Mouse (Mus musculus) forebrain, embryonic 15.5 days (tissue): Measurements from ENCODE around the gene Sh3d21. TPM values are rescaled to one million over a fixed set of nuclear protein-coding genes. Genes with fewer than 3 reads are reported as not detected.

Source experiments
- ATAC-seq: fragments of 200-750 bp; cut with Nextera tagmentation; replicated peaks from 2 replicates; pipeline ENCODE4 v1.8.0; 2017; ENCODE audit warnings: mild to moderate bottlenecking, moderate TSS enrichment, moderate library complexity
- H3K27ac ChIP-seq: fragments of 300-500 bp; sonication (generic); replicated peaks from 2 replicates; pipeline ENCODE4 v1.5.1; 2015; ENCODE audit warnings: mild to moderate bottlenecking, inconsistent platforms
- H3K27me3 ChIP-seq: fragments of 300-500 bp; sonication (generic); 2 replicates; pipeline ENCODE4 v1.6.1; 2015; ENCODE audit warnings: inconsistent platforms
- H3K36me3 ChIP-seq: fragments of 300-500 bp; sonication (generic); 2 replicates; pipeline ENCODE4 v1.6.1; 2015; ENCODE audit warnings: mild to moderate bottlenecking, inconsistent platforms
- H3K4me1 ChIP-seq: fragments of 300-500 bp; sonication (generic); 2 replicates; pipeline ENCODE4 v1.6.1; 2015; ENCODE audit warnings: inconsistent platforms
- H3K4me2 ChIP-seq: fragments of 300-500 bp; sonication (generic); replicated peaks from 2 replicates; pipeline ENCODE4 v1.6.1; 2015; ENCODE audit warnings: mild to moderate bottlenecking, inconsistent platforms
- H3K4me3 ChIP-seq: fragments of 300-500 bp; sonication (generic); 2 replicates; pipeline ENCODE4 v1.5.1; 2015; ENCODE audit warnings: mild to moderate bottlenecking, inconsistent platforms
- H3K9ac ChIP-seq: fragments of 300-500 bp; sonication (generic); replicated peaks from 2 replicates; pipeline ENCODE4 v1.6.1; 2015; ENCODE audit warnings: mild to moderate bottlenecking, inconsistent platforms
- H3K9me3 ChIP-seq: fragments of 300-500 bp; sonication (generic); 2 replicates; pipeline ENCODE4 v1.6.1; 2016; ENCODE audit warnings: inconsistent platforms
- WGBS: fragments of 180-500 bp; shearing (Covaris S2); methylation state at CpG from one replicate; pipeline ENCODE4 v1.1.7; 2015; ENCODE audit warnings: mixed read lengths; 5-methylcytosine and 5-hydroxymethylcytosine counted together
- polyA plus RNA-seq: library from polyadenylated mRNA; unstranded; fragments of >200 nt; fragmentation: Nextera tagmentation; extraction: Ambion mirVana; gene quantifications from 2 replicates; pipeline ENCODE4 v1.2.1, GENCODE M21; 2015

Sh3d21 gene
- 0.86 and 0.88 TPM in 2 replicates for polyA plus RNA-seq

DNA sequence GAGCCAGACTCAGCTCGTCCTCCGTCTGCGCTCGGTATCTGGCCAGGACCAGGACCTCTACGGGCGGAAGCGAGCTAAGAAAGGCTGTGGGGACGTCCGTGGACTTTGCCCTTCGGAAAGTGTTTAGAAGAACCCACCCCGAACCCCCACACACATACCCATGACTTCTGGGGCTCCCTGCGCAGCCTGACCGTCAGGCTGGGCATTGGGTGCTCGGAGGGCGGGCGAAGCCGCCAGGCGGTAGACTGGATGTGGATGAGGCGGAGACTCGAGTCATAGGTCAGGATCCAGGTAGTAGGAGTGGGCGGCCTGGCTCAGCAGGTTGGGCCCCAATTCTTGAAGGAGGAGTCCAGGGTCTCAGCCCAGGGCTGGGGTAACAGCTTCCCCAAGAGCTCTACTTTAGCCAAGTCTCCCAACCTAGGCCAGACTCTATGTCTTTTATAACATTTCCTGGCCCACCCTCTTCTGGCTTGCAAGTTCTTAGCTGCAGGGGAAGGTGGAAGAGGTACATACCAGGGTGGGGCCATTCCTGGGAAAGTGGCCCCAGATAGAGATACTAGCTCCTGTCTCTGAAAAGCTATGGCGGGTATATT, at the start of gene Sh3d21:
Gene Sh3d21, minus strand, starts transcription at position 425 of the 593 bp plus-strand sequence.
- peaks cover 16% of the 10 kb centered on the region for H3K36me3 ChIP-seq
- peak within 1 kb of the TSS; percentile 68 for H3K9ac ChIP-seq
- peak within 1 kb of the TSS; percentile 55 for H3K4me3 ChIP-seq
- H3K9me3 ChIP-seq, result no peaks in the 10 kb centered on the region
- H3K27me3 ChIP-seq, result no peaks in the 10 kb centered on the region
- 9% methylated on average over 22 of the region's 22 CpGs for WGBS
- 0 out of 2 replicates have a peak within 1 kb of the TSS, but pooled peaks have one; percentile 9 for H3K27ac ChIP-seq
- peak; percentile 56 for ATAC-seq
- peak within 1 kb of the TSS; percentile 95 for H3K4me2 ChIP-seq
- H3K4me1 ChIP-seq, result peaks cover 13% of the 10 kb centered on the region

DNA sequence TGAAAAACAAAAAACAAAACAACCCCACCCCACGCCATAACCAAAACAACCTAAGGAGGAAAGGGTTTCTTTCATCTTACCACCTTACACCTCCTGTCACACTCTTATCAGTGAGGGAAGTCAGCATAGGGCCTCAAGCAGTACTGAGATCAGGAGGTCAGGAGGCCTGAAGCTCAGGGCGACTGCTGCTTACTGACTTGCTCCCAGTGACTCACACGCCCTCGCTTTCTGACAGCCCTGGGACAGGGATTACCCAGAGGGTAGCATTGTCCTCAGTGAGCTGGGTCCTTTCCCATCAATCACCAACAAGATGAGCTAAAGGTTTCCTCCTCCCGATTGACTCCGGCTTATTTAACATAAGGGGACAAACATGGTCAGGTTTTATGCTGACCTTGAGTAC, 43.8 kb upstream of the Sh3d21 start:
- H3K4me3 ChIP-seq, result no peak overlapping the region
- no peak for ATAC-seq
- no peak overlapping the region for H3K4me2 ChIP-seq
- H3K27ac ChIP-seq, result no peak overlapping the region
- peaks cover 8% of the 10 kb centered on the region for H3K4me1 ChIP-seq
- no peaks in the 10 kb centered on the region for H3K36me3 ChIP-seq
- no peaks in the 10 kb centered on the region for H3K27me3 ChIP-seq
- no peak overlapping the region for H3K9ac ChIP-seq
- H3K9me3 ChIP-seq, result no peaks in the 10 kb centered on the region
- whole genome bisulfite sequencing, result 65% methylated on average over 6 of the region's 6 CpGs

DNA sequence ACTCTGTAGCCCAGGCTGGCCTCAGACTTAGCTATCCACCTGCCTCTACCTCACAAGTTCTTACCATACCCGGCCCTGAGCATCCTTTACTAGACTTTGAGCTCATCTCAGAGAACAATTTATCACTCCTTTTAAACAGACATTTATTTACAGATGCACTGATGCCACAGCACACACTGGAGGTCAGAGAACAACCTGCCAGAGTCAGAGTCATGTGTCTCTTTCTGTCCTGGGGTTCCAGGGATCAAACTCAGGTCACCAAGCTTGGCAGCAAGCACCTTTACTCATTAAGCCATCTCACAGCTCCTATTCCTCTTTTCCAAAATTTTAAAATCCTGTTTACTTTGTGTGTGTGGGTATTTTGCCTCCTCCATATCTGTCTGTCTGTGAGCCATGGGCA, 42.1 kb upstream of the Sh3d21 start:
- Histone ChIP-seq H3K4me1 (peaks cover 18% of the 10 kb centered on the region), H3K4me3 (no peak overlapping the region), H3K9me3 (no peaks in the 10 kb centered on the region), H3K27ac (no peak overlapping the region), H3K4me2 (no peak overlapping the region), H3K27me3 (no peaks in the 10 kb centered on the region), H3K9ac (no peak overlapping the region), H3K36me3 (no peaks in the 10 kb centered on the region)
- no peak for ATAC-seq
- 63% methylated on average over 1 of the region's 1 CpGs for WGBS

DNA sequence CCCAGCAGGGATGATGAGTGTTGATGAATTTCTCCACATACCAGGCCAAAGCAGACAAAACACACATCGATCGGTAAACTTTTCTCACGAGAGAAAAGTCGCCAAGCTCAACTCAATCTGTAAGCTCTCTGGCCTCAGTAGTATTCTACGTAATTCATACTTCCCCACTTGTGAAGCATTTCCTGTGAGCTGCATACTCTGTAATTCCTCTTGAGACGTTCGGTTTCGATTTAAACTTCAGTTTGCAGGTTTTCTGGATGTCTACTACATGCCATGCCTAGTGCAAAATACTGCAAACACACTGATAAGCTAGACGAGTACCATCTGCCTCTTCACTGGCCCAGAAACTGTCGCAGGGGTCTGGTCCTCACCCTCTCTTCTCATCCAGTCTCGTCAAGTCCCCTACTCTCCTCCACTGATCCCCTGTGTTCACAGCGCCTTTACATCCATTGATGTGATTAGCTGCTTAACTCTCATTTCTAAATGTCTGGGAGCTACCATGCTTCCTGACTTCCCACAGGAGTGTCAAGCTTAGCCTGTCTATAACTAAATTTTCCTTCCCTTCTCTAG, 41.5 kb upstream of the Sh3d21 start:
- H3K9ac ChIP-seq, result no peak overlapping the region
- no peak overlapping the region for H3K27ac ChIP-seq
- no peak overlapping the region for H3K4me2 ChIP-seq
- H3K27me3 ChIP-seq, result no peaks in the 10 kb centered on the region
- ATAC-seq, result no peak
- 88% methylated on average over 12 of the region's 12 CpGs for WGBS
- H3K36me3 ChIP-seq, result no peaks in the 10 kb centered on the region
- no peak overlapping the region for H3K4me3 ChIP-seq
- H3K4me1 ChIP-seq, result peaks cover 24% of the 10 kb centered on the region
- H3K9me3 ChIP-seq, result no peaks in the 10 kb centered on the region

DNA sequence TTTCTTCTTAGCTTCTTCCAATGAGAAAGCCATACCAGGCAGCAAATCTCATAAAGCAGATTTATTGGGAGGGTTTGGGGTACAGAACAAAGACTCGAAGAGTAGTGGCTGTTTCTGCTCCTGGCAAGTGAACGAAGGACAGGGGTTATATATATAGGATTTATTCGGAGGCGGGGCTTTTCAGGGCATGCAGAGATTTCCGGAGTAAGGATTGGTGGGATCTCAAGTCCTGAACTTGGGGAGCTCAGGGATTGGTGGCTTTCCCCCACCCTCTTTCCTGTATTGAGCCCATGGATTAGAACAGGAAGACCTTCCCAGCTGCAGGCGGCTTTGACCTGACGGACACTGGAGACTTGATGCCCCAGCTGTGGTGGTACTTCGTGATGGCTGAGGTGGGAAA, 40.7 kb upstream of the Sh3d21 start:
- no peaks in the 10 kb centered on the region for H3K9me3 ChIP-seq
- H3K4me3 ChIP-seq, result no peak overlapping the region
- peaks cover 32% of the 10 kb centered on the region for H3K4me1 ChIP-seq
- H3K9ac ChIP-seq, result no peak overlapping the region
- H3K27me3 ChIP-seq, result no peaks in the 10 kb centered on the region
- 85% methylated on average over 8 of the region's 8 CpGs for WGBS
- H3K36me3 ChIP-seq, result no peaks in the 10 kb centered on the region
- no peak for ATAC-seq
- H3K4me2 ChIP-seq, result no peak overlapping the region
- H3K27ac ChIP-seq, result no peak overlapping the region

DNA sequence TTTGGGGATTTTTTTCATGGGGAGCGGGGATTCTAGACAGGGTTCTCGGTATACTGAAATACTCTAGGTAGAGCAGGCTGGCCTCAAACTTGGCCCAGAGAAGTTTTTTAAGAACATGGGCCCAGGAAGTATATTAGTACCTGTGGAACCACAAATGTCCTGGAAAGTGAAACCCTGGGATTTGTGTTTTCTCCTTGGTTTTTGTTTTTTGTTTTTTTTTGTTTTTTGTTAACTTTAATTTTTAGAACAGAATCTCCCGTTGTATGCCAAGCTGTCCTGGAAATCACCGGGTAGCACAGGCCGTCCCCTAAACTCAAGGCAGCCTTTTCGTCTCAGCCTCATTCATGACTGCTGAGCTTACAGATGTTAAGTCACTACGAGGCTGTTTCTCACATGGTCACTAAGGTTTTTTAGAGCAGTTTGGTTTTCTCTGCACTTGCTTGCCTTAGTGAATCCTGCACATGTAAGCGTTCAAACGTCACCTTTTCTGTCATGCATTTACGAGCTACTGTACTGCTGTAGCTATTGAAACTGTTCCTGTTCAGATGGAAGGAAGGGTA, 40.1 kb upstream of the Sh3d21 start:
- Histone ChIP-seq H3K27ac (peak overlapping the region; percentile 95), H3K9ac (peak overlapping the region; percentile 70), H3K4me3 (peak overlapping the region; percentile 94), H3K4me2 (peak overlapping the region; percentile 54), H3K4me1 (peaks cover 38% of the 10 kb centered on the region), H3K27me3 (no peaks in the 10 kb centered on the region), H3K9me3 (no peaks in the 10 kb centered on the region), H3K36me3 (no peaks in the 10 kb centered on the region)
- ATAC-seq, result no peak
- WGBS, result 74% methylated on average over 10 of the region's 10 CpGs

DNA sequence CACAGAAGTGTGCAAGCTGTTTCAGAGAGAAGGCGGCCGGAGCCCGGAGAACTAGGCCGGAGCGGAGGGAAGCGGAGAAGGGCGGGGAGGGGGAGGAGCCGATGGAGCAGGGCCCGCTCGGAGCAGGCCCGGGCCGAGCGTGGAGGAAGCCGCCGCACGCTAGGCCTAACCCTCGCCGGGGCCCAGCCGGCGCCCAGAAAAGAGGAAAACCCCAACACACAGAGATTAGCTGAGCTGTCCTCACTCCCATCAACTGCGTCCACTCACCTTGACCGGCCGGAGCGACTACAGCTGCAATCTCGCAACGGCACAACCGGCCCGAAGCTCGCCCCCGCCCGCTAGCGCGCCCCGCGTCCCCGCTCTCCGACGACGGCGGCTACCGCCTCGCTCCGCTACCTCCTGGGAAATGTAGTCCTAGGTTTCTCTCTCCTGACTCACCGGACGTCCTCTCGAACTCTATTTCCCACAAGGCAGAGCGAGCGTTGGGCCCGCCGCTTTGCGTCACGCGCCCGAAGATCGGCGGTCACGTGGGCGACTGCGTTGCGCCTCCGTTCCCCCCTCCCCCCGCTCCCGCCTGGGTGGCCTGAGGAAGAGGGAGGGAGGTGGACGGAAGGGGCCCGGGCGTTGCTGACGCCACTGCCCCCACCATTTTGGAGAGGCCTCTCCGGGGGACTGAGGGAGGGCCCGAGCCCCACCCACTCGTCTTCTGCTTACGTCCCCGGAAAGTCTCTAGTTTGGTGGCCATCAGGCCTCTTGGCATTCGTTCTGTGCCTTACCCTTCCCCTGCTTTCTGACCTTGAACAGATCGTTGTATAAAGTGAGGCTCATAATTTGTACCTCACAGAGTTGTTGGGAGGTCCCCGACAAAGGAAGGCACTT, 39.3 kb upstream of the Sh3d21 start, which contains the start of gene Thrap3:
Gene Thrap3, minus strand, starts transcription at position 458 of the 879 bp plus-strand sequence.
- WGBS, result under 1% methylated on average over 68 of the region's 75 CpGs
- peak within 1 kb of the TSS; percentile 86 for H3K9ac ChIP-seq
- peak within 1 kb of the TSS; percentile 94 for H3K4me3 ChIP-seq
- H3K36me3 ChIP-seq, result no peaks in the 10 kb centered on the region
- peaks cover 45% of the 10 kb centered on the region for H3K4me1 ChIP-seq
- peak within 1 kb of the TSS; percentile 95 for H3K27ac ChIP-seq
- H3K27me3 ChIP-seq, result no peaks in the 10 kb centered on the region
- ATAC-seq, result peak; percentile 99
- no peaks in the 10 kb centered on the region for H3K9me3 ChIP-seq
- peak within 1 kb of the TSS; percentile 54 for H3K4me2 ChIP-seq

DNA sequence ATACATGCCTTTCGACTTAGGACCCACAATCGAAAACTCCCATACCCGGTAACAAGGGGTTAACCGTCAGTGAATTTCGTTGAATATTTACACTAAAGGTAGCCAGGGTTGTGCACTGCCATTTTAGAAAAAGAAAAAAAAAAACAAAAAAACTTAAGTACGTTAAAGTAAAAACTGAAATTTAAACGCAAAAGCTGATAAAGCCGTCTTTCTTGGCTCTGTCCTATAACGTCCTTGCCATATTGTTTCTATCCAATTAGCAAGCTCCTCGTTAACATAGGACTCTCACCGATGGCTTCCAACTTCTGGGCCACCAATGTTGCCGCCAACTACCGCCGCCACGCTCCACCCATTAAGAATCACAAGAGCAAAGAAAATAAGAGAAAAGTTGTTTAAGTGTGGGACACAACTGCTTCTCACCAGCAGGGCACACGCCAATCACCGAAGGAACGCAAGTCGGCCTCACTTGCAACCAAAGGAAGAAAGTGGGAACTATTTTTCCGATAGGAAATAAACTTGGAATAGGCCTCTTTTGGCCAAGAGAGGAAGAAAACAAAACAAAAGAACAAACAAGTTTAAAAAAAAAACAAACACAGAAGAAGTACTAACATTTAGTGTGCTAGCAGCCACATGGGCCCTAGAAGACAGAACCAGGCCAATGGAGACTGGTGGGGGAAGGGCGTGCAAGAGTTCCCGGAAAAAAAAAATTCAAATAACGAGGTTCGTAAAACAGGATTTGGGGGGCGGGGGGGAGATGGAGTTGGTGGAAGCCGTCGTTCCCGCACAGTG, 38.4 kb upstream of the Sh3d21 start:
- H3K4me2 ChIP-seq, result peak overlapping the region; percentile 52
- H3K27ac ChIP-seq, result peak overlapping the region; percentile 95
- no peaks in the 10 kb centered on the region for H3K27me3 ChIP-seq
- H3K9ac ChIP-seq, result peak overlapping the region; percentile 86
- H3K4me1 ChIP-seq, result peaks cover 45% of the 10 kb centered on the region
- peak overlapping the region; percentile 94 for H3K4me3 ChIP-seq
- no peak for ATAC-seq
- WGBS, result under 1% methylated on average over 28 of the region's 28 CpGs
- H3K9me3 ChIP-seq, result no peaks in the 10 kb centered on the region
- no peaks in the 10 kb centered on the region for H3K36me3 ChIP-seq

DNA sequence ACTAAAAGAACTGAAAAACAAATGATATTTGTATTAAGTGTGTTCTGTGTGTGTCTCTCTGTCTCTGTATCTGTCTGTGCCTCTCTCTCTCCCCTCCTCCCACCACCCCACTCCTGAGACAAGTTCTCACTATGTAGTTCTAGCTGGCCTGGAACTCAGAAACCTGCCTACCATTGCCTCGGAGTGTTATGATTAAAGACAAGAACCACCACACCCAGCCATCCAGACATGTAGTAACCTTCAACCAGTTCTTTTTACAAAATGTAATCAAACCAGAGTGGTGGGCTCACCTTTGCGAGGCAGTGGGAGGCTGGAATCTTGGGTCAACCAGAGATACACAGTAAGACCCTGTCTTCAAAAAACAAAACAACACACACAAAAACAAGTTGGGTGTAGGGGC, 37.4 kb upstream of the Sh3d21 start:
- no peaks in the 10 kb centered on the region for H3K36me3 ChIP-seq
- peak overlapping the region; percentile 94 for H3K4me3 ChIP-seq
- ATAC-seq, result no peak
- H3K4me1 ChIP-seq, result peaks cover 45% of the 10 kb centered on the region
- H3K27ac ChIP-seq, result no peak overlapping the region
- peak overlapping the region; percentile 86 for H3K9ac ChIP-seq
- H3K27me3 ChIP-seq, result no peaks in the 10 kb centered on the region
- H3K4me2 ChIP-seq, result peak overlapping the region; percentile 52
- 77% methylated on average over 2 of the region's 2 CpGs for WGBS
- H3K9me3 ChIP-seq, result no peaks in the 10 kb centered on the region

DNA sequence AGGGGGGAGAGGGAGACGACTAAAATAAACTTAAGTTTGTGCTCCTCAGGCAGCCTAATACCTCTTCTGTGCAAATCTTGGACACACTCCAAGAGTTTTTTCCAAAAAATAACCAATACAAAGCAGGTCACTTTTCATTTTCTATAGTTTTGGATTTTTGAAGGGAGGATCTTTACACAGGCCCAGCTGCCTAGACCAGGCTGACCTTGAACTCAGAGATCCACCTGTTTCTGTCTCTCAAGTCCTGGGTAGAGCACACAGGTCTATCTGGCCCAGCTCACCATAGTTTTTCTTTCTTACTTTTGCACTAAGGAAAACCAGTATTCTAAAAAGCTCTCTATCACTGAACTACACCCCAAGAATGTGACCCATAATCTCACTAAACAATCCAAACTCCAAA, 36.7 kb upstream of the Sh3d21 start:
- H3K4me1 ChIP-seq, result peaks cover 45% of the 10 kb centered on the region
- H3K27me3 ChIP-seq, result no peaks in the 10 kb centered on the region
- WGBS, result 43% methylated on average over 1 of the region's 1 CpGs
- peak overlapping the region; percentile 94; the same call in 1 of the 2 replicates for H3K4me3 ChIP-seq
- H3K36me3 ChIP-seq, result no peaks in the 10 kb centered on the region
- no peaks in the 10 kb centered on the region for H3K9me3 ChIP-seq
- ATAC-seq, result no peak
- H3K9ac ChIP-seq, result peak overlapping the region; percentile 86
- no peak overlapping the region for H3K27ac ChIP-seq
- H3K4me2 ChIP-seq, result peak overlapping the region; percentile 52

DNA sequence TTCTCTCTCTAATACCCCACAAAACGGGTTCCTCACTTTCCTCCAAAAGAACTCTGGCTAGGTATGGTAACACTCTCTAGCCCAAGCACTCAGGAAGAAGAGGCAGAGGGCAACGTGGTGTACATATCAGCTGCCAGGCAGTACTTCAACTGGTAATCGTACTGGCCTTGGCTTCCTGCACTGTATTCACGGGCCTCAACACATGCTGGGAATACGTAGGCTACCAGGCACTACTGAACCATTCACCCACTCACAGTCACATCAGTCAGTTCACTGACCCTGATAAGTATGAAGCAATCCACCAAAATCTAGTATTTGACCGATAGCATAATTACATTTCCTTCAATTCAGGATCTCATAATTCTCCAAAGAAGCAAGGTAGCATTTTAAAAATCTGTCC, 36.3 kb upstream of the Sh3d21 start:
- WGBS, result 85% methylated on average over 6 of the region's 6 CpGs
- Histone ChIP-seq H3K9ac (no peak overlapping the region), H3K27ac (no peak overlapping the region), H3K27me3 (no peaks in the 10 kb centered on the region), H3K4me1 (peaks cover 45% of the 10 kb centered on the region), H3K9me3 (no peaks in the 10 kb centered on the region), H3K4me2 (peak overlapping the region; percentile 52; the same call in 1 of the 2 replicates), H3K36me3 (no peaks in the 10 kb centered on the region), H3K4me3 (no peak overlapping the region)
- ATAC-seq, result no peak
